Mouse (Mus musculus): ENCODE measurements at regions not wholly inside any gene's neighbourhood (a gene's known extent, or its start where the extent isn't known, plus 50 kb on each side); places are given as distances from the start of the nearest gene placed in this dataset.
"Not testable (repeated sequence)": the region's sequence is repeated elsewhere in the genome, so short reads cannot be mapped to it uniquely, and the experiment has no call there.

- not testable (repeated sequence) for ATAC-seq; H3K9me3 ChIP-seq (ENCODE audit: low read length); DNase-seq; H3K4me1 ChIP-seq (ENCODE audit: insufficient read depth); H3K4me3 ChIP-seq (ENCODE audit: low read depth, low read length); H3K9ac ChIP-seq (replicated peaks); H3K27me3 ChIP-seq (ENCODE audit: insufficient read depth, low read length); H3K27ac ChIP-seq (ENCODE audit: low read depth); H3K36me3 ChIP-seq (replicated peaks; ENCODE audit: insufficient read depth, low read length); H3K4me2 ChIP-seq (ENCODE audit: low read depth, low read length)
- WGBS (ENCODE audit: insufficient replicate concordance): 27% methylated on average over 5 of the region's 16 CpGs
Measured at GRCm38 (mm10) chr6:114538185-114538584, 104.7 kb upstream of the Atg7 start.

DNA sequence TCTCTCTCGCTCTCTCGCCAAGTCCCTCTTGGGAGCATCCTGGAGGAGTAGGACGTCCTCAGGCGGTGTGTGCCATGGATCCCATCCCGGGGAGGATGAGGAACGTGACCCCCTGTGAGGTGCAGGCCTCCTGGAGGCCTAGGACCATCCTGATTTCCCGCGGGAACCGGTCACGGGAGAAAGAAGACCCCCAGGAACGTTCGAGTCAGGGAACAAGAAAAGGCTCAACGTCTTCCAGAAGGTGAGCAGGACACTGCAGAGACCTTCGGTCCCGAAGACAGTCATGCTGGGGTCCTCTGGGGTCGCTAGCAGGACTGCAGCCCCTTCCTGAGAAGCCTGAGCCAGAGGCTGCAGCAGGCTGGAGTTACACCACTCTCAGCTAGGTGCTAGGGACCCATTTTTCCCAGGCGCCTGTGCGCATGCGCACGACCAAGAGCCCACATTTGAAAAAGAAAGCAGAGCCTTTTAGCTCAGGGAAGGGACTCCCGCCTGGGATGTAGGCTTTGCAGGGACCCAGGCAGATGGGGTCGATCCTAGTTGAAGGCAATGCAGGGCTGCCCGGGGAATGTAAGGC lies 92.7 kb upstream of the Atg7 start:
- peak; percentile 11 for DNase-seq

GRCm38 (mm10) chr6:114553072-114553471 lies 89.8 kb upstream of the Atg7 start:
- DNase-seq; ATAC-seq; H3K27ac ChIP-seq (ENCODE audit: low read depth); H3K36me3 ChIP-seq (replicated peaks; ENCODE audit: insufficient read depth, low read length); H3K9me3 ChIP-seq (ENCODE audit: low read length); H3K9ac ChIP-seq (replicated peaks); H3K4me3 ChIP-seq (ENCODE audit: low read depth, low read length); H3K4me2 ChIP-seq (ENCODE audit: low read depth, low read length); H3K27me3 ChIP-seq (ENCODE audit: insufficient read depth, low read length); H3K4me1 ChIP-seq (ENCODE audit: insufficient read depth): not testable (repeated sequence)
- no CpG with 5 or more reads among the region's 12 CpGs for WGBS (ENCODE audit: insufficient replicate concordance)

More for the DNA sequence above, 92.7 kb upstream of the Atg7 start:
- H3K9ac ChIP-seq (replicated peaks); H3K4me1 ChIP-seq (ENCODE audit: insufficient read depth); H3K27me3 ChIP-seq (ENCODE audit: insufficient read depth, low read length); H3K27ac ChIP-seq (ENCODE audit: low read depth); H3K4me3 ChIP-seq (ENCODE audit: low read depth, low read length); H3K9me3 ChIP-seq (ENCODE audit: low read length); H3K36me3 ChIP-seq (replicated peaks; ENCODE audit: insufficient read depth, low read length); ATAC-seq; H3K4me2 ChIP-seq (ENCODE audit: low read depth, low read length): not testable (repeated sequence)
- WGBS (ENCODE audit: insufficient replicate concordance): 46% methylated on average over 16 of the region's 23 CpGs

DNA sequence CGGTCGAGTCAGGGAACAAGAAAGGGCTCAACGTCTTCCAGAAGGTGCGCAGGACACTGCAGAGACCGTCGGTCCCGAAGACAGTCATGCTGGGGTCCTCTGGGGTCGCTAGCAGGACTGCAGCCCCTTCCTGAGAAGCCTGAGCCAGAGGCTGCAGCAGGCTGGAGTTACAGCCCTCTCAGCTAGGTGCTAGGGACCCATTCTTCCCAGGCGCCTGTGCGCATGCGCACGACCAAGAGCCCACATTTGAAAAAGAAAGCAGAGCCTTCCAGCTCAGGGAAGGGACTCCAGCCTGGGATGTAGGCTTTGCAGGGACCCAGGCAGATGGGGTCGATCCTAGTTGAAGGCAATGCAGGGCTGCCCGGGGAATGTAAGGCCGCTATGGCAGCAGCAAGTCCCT lies 87.7 kb upstream of the Atg7 start:
- not testable (repeated sequence) for H3K4me2 ChIP-seq (ENCODE audit: low read depth, low read length); H3K27ac ChIP-seq (ENCODE audit: low read depth); H3K27me3 ChIP-seq (ENCODE audit: insufficient read depth, low read length); ATAC-seq; H3K4me1 ChIP-seq (ENCODE audit: insufficient read depth); H3K9ac ChIP-seq (replicated peaks); H3K36me3 ChIP-seq (replicated peaks; ENCODE audit: insufficient read depth, low read length); H3K4me3 ChIP-seq (ENCODE audit: low read depth, low read length); H3K9me3 ChIP-seq (ENCODE audit: low read length)
- peak; percentile 41 for DNase-seq
- WGBS (ENCODE audit: insufficient replicate concordance): 27% methylated on average over 3 of the region's 15 CpGs

DNA sequence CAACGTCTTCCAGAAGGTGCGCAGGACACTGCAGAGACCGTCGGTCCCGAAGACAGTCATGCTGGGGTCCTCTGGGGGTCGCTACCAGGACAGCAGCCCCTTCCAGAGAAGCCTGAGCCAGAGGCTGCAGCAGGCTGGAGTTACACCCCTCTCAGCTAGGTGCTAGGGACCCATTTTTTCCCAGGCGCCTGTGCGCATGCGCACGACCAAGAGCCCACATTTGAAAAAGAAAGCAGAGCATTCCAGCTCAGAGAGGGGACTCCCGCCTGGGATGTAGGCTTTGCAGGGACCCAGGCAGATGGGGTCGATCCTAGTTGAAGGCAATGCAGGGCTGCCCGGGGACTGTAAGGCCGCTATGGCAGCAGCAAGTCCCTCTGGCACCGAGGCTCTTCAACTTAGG lies 65.6 kb upstream of the Atg7 start:
- 18% methylated on average over 6 of the region's 15 CpGs for WGBS (ENCODE audit: insufficient replicate concordance)
- H3K4me3 ChIP-seq (ENCODE audit: low read depth, low read length); H3K9ac ChIP-seq (replicated peaks); H3K9me3 ChIP-seq (ENCODE audit: low read length); ATAC-seq; H3K36me3 ChIP-seq (replicated peaks; ENCODE audit: insufficient read depth, low read length); H3K4me1 ChIP-seq (ENCODE audit: insufficient read depth); H3K27ac ChIP-seq (ENCODE audit: low read depth); H3K4me2 ChIP-seq (ENCODE audit: low read depth, low read length); H3K27me3 ChIP-seq (ENCODE audit: insufficient read depth, low read length): not testable (repeated sequence)
- DNase-seq: peak; percentile 56
